28 mouse cellular contexts compared by ENCODE assay signal in the genomic region with DNA sequence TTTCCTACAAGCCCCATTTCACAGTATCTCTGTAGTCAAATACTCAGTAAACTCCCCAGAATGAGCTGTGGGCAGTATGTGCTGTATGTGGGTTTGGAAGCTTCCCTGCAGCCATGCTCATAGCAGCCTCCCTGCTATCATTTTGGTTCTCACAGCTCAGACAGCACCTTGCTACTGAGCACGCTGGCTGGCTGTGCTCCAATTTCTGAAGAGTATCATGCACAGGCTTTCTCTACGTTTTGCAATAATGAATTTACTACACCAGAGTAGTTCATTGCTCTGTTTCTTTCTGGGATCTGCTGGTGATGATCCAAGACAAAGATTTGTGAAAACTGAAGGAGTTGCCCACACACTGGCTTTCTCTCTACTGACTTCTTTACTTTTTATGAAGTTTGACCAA.
DNase-seq lines count a peak whose midpoint lies in the region; TF ChIP-seq lines count a peak whose summit lies in the region.
"Had no signal": no experiment of that assay in that cellular context is flagged by ENCODE, and none has a peak within 500 bp of the region (broad histone marks: within the 10 kb centered on the region; RNA-seq: fewer than 3 reads in every experiment).

No protein-coding gene starts in this region.

- peak; percentile 37 to 59 for DNase-seq in frontal cortex, postnatal 36 days (ENCODE audit: low spot score in 2 of 2)
- no peak for DNase-seq in frontal cortex, postnatal 10 days (ENCODE audit: low spot score in 2 of 2)
- DNase-seq in left cerebral cortex, postnatal 14 days (ENCODE audit: low spot score in 2 of 2): peak; percentile 33 to 37
- no peak for DNase-seq in left cerebral cortex, adult 11 months (ENCODE audit: low spot score)
- DNase-seq in right cerebral cortex, postnatal 25 days: peak; percentile 23
- no peak for DNase-seq in right cerebral cortex, postnatal 4 days
- DNase-seq in gastrocnemius, adult 2 months: no peak
- DNase-seq: adrenal gland, adult 8-10 months; B cell, adult 2 months; cerebellum, adult 9-11 months; gastrocnemius, postnatal 10 days; kidney, adult 11 months; kidney, postnatal 14 days; layer of hippocampus, adult 9-11 months; liver; lung, adult 2 months; retina, postnatal 1 day; thymus, adult 2 months; thymus, postnatal 36 days had no signal

- no peak for TF ChIP-seq CTCF in gastrocnemius, adult 2 months (IDR thresholded peaks at IDR 0.05)

- intact Hi-C loops in left cerebral cortex, postnatal 14 days (cut with DNase I): no loop called here
- intact Hi-C loops in gastrocnemius, adult 2 months (cut with DNase I): no loop called here

- H3K4me3 ChIP-seq in gastrocnemius, adult 2 months: no peak overlapping the region
- H3K4me3 ChIP-seq: erythroblast, embryonic 14.5 days; hindbrain, embryonic 10.5 days; hindbrain, embryonic 15.5 days; left cerebral cortex, adult 2 months; midbrain, embryonic 10.5 days; midbrain, embryonic 15.5 days; neural tube, embryonic 15.5 days had no signal

- H3K27ac ChIP-seq in gastrocnemius, adult 2 months: no peak overlapping the region
- H3K27ac ChIP-seq: hindbrain, embryonic 10.5 days; hindbrain, embryonic 15.5 days; left cerebral cortex, adult 2 months; liver, embryonic 14.5 days; midbrain, embryonic 10.5 days; midbrain, embryonic 15.5 days; neural tube, embryonic 15.5 days; stomach, postnatal 0 days had no signal

Comparison
In these comparisons a context has a peak if more than half of its experiments do, and no peak if none do; other contexts are left out.
1. DNase-seq: peak in frontal cortex, postnatal 36 days (2 of 2), left cerebral cortex, postnatal 14 days (2 of 2) and right cerebral cortex, postnatal 25 days (single experiment); none in frontal cortex, postnatal 10 days (0 of 2), left cerebral cortex, adult 11 months (single experiment), right cerebral cortex, postnatal 4 days (single experiment) and gastrocnemius, adult 2 months (single experiment).